21 mouse cellular contexts compared by ENCODE assay signal in the genomic region with DNA sequence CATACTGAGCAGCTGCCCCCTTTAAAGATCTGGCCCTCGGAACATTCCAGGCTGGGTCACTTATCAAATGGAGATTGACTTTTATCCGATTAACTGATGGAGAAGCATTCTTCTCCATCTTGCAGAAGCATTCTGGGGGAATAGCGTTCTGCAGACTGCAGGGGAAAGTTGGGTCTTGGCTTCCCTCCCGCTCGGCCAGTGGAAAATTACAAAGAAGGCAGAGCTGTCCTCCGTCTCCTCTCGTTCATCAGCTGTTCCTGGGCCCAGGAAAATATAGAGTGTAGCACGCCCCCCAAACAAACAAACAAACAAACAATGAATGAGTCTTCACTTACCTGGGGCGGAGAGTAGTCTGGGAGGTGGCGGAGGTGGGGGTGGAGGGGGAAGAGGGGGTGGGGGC. TPM values are rescaled to one million over a fixed set of nuclear protein-coding genes. Genes with fewer than 3 reads are reported as not detected.
DNase-seq lines count a peak whose midpoint lies in the region; ATAC-seq and TF ChIP-seq lines count a peak whose summit lies in the region.
"Had no signal": no experiment of that assay in that cellular context is flagged by ENCODE, and none has a peak within 500 bp of the region (broad histone marks: within the 10 kb centered on the region; RNA-seq: fewer than 3 reads in every experiment).

No protein-coding gene starts in this region.

- no peaks in the 10 kb centered on the region for H3K4me1 ChIP-seq in kidney, adult 2 months (ENCODE audit: control insufficient read depth, insufficient read depth, low read length)
- H3K4me1 ChIP-seq in kidney, embryonic 15.5 days, result 0 out of 2 replicates have a peak, but pooled peaks cover 4% of the 10 kb centered on the region
- H3K4me1 ChIP-seq: embryonic facial prominence, embryonic 13.5 days; hindbrain, embryonic 15.5 days had no signal

- no peak for TF ChIP-seq CTCF in kidney, adult 2 months (conservative IDR thresholded peaks at IDR 0.05; ENCODE audit: insufficient read depth, insufficient read length, low read depth, low read length)

- ATAC-seq in kidney, embryonic 15.5 days (replicated peaks; ENCODE audit: low FRiP score), result no peak
- ATAC-seq: forebrain, embryonic 16.5 days had no signal

- peak overlapping the region; percentile 83; the same call in 1 of the 2 replicates for H3K27ac ChIP-seq in kidney, adult 2 months (ENCODE audit: insufficient read depth, low read depth, low read length)
- H3K27ac ChIP-seq in kidney, embryonic 15.5 days, result no peak overlapping the region
- H3K27ac ChIP-seq: embryonic facial prominence, embryonic 13.5 days; forebrain, embryonic 12.5 days; hindbrain, embryonic 10.5 days; hindbrain, embryonic 15.5 days had no signal

- H3K4me2 ChIP-seq in kidney, embryonic 15.5 days, result no peak overlapping the region
- H3K4me2 ChIP-seq: embryonic facial prominence, embryonic 13.5 days; forebrain, embryonic 12.5 days; heart, embryonic 12.5 days; hindbrain, embryonic 15.5 days had no signal

- no peaks in the 10 kb centered on the region for H3K9me3 ChIP-seq in kidney, embryonic 15.5 days (replicated peaks)
- H3K9me3 ChIP-seq: embryonic facial prominence, embryonic 13.5 days; forebrain, embryonic 12.5 days; heart, embryonic 12.5 days; hindbrain, embryonic 10.5 days; hindbrain, embryonic 15.5 days had no signal

- WGBS in kidney, adult 2 months, result 56% methylated on average over 10 of the region's 10 CpGs
- 78% methylated on average over 10 of the region's 10 CpGs for WGBS in kidney, embryonic 15.5 days

- TF ChIP-seq POLR2A in kidney, adult 2 months (IDR thresholded peaks at IDR 0.05; ENCODE audit: low read depth, low read length), result no peak

- DNase-seq in adrenal gland, adult 2 months, result peak; percentile 32
- no peak for DNase-seq in adrenal gland, adult 18-20 months (ENCODE audit: low spot score in 2 of 2)
- DNase-seq in kidney, adult 2 months, result peak; percentile 44
- DNase-seq in kidney, adult 9 months, result peak; percentile 31
- DNase-seq in kidney, postnatal 4 days, result peak; percentile 21 to 28
- DNase-seq in cerebellum, adult 9-10 months, result no peak
- no peak for DNase-seq in frontal cortex, postnatal 36 days (ENCODE audit: low spot score in 2 of 2)
- DNase-seq: cerebellum, adult 11-12 months; cerebellum, adult 9-11 months; cerebellum, postnatal 36 days; gastrocnemius, postnatal 14 days had no signal

- H3K36me3 ChIP-seq in kidney, adult 2 months (ENCODE audit: control insufficient read depth, insufficient read depth, low read length), result no peaks in the 10 kb centered on the region
- H3K36me3 ChIP-seq in kidney, embryonic 15.5 days, result no peaks in the 10 kb centered on the region
- H3K36me3 ChIP-seq: embryonic facial prominence, embryonic 13.5 days; forebrain, embryonic 12.5 days; heart, embryonic 12.5 days; hindbrain, embryonic 10.5 days; hindbrain, embryonic 15.5 days had no signal

- no peak overlapping the region for H3K9ac ChIP-seq in kidney, embryonic 15.5 days
- H3K9ac ChIP-seq: embryonic facial prominence, embryonic 13.5 days; forebrain, embryonic 12.5 days; heart, embryonic 12.5 days; hindbrain, embryonic 15.5 days had no signal

- no peaks in the 10 kb centered on the region for H3K27me3 ChIP-seq in kidney, adult 2 months (replicated peaks; ENCODE audit: control insufficient read depth, insufficient read depth, low read length)
- H3K27me3 ChIP-seq in kidney, embryonic 15.5 days, result peaks cover 3% of the 10 kb centered on the region
- H3K27me3 ChIP-seq: hindbrain, embryonic 15.5 days had no signal

- peak overlapping the region; percentile 39; the same call in 1 of the 2 replicates for H3K4me3 ChIP-seq in kidney, adult 2 months (ENCODE audit: insufficient read depth, low read depth, low read length)
- H3K4me3 ChIP-seq in kidney, embryonic 15.5 days (replicated peaks), result no peak overlapping the region
- H3K4me3 ChIP-seq: embryonic facial prominence, embryonic 13.5 days; forebrain, embryonic 12.5 days; heart, embryonic 12.5 days; hindbrain, embryonic 10.5 days; hindbrain, embryonic 15.5 days had no signal

RNA-seq across cellular contexts. Expression of gene Prima1, which starts 6.7 kb away (rescaled TPM):
- 1 to 10 TPM in 1 of 2 experiments, under 1 TPM in 1; 0.75 to 2.9 TPM for total RNA-seq in adrenal gland, adult 2 months (2021)
- polyA plus RNA-seq in adrenal gland, adult 2 months (2012; rRNA removed), result 1.1 and 2.2 TPM in 2 replicates
- 1 to 10 TPM in 1 of 2 experiments, under 1 TPM in 1; 0.80 to 1.2 TPM for total RNA-seq in adrenal gland, adult 18-20 months (2021)
- polyA plus RNA-seq in kidney, adult 2 months (2012; rRNA removed), result 6.5 and 6.6 TPM in 2 replicates
- 0.62 and 1.2 TPM in 2 replicates for polyA plus RNA-seq in kidney, embryonic 15.5 days (2015; fragmentation: Nextera tagmentation; extraction: Ambion mirVana)
- total RNA-seq: granulocyte monocyte progenitor cell, adult 5-6 weeks; MEL had no signal
- polyA plus RNA-seq: C2C12 had no signal

Comparison
In these comparisons a context has a peak if more than half of its experiments do, and no peak if none do; other contexts are left out.
1. DNase-seq: peak in adrenal gland, adult 2 months (single experiment), kidney, adult 2 months (single experiment), kidney, adult 9 months (single experiment) and kidney, postnatal 4 days (2 of 2); none in adrenal gland, adult 18-20 months (0 of 2), cerebellum, adult 9-10 months (single experiment) and frontal cortex, postnatal 36 days (0 of 2).